Mouse (Mus musculus) stomach, postnatal 0 days (tissue): ENCODE data around the gene Fgfr2.

Experiments
- CTCF ChIP-seq: IDR thresholded peaks from 2 replicates; pipeline ENCODE4 v1.5.1; 2016; ENCODE audit warnings: antibody characterized with exemption, low read depth, mild to moderate bottlenecking, moderate library complexity
- EP300 ChIP-seq: optimal IDR thresholded peaks from 2 replicates; pipeline ENCODE3; 2016; ENCODE audit warnings: antibody characterized with exemption

GRCm38 (mm10) chr7:130903505-130904074 lies 2219.6 kb downstream of the Fgfr2 start:
- TF ChIP-seq EP300 (no peak), CTCF (no peak)
